Mouse (Mus musculus) kidney, embryonic 14.5 days (tissue): ENCODE data around the gene Sept8. TPM values are rescaled to one million over a fixed set of nuclear protein-coding genes. Genes with fewer than 3 reads are reported as not detected.
"Not testable (repeated sequence)": the region's sequence is repeated elsewhere in the genome, so short reads cannot be mapped to it uniquely, and the experiment has no call there.

Source experiments
- ATAC-seq: fragments of 200-750 bp; cut with Nextera tagmentation; 2 replicates; pipeline ENCODE4 v1.8.0; 2017; ENCODE audit warnings: moderate number of reproducible peaks, mild to moderate bottlenecking, moderate TSS enrichment, moderate library complexity; ENCODE audit not compliant: low FRiP score, low TSS enrichment
- H3K27ac ChIP-seq: fragments of 300-500 bp; sonication (generic); 2 replicates; pipeline ENCODE4 v1.5.1; 2014; ENCODE audit warnings: low read depth, mild to moderate bottlenecking, low read length, moderate library complexity, mixed read lengths
- H3K27me3 ChIP-seq: fragments of 300-500 bp; sonication (generic); 2 replicates; pipeline ENCODE4 v1.6.1; 2014; ENCODE audit warnings: mild to moderate bottlenecking, low read length; ENCODE audit not compliant: control insufficient read depth, insufficient read depth
- H3K36me3 ChIP-seq: fragments of 300-500 bp; sonication (generic); 2 replicates; pipeline ENCODE4 v1.6.1; 2014; ENCODE audit warnings: low read length, mixed read lengths; ENCODE audit not compliant: control insufficient read depth, insufficient read depth
- H3K4me1 ChIP-seq: fragments of 300-500 bp; sonication (generic); 2 replicates; pipeline ENCODE4 v1.6.1; 2014; ENCODE audit warnings: low read length, mixed read lengths; ENCODE audit not compliant: control insufficient read depth, insufficient read depth
- H3K4me2 ChIP-seq: fragments of 300-500 bp; sonication (generic); replicated peaks from 2 replicates; pipeline ENCODE4 v1.6.1; 2014; ENCODE audit warnings: low read depth, mild to moderate bottlenecking, low read length
- H3K4me3 ChIP-seq: fragments of 300-500 bp; sonication (generic); 2 replicates; pipeline ENCODE4 v1.5.1; 2014; ENCODE audit warnings: mild to moderate bottlenecking, low read length
- H3K9ac ChIP-seq: fragments of 300-500 bp; sonication (generic); 2 replicates; pipeline ENCODE4 v1.6.1; 2014; ENCODE audit warnings: low read depth, mild to moderate bottlenecking, low read length, moderate library complexity
- H3K9me3 ChIP-seq: fragments of 300-500 bp; sonication (generic); 2 replicates; pipeline ENCODE4 v1.6.1; 2016; ENCODE audit warnings: low read length; ENCODE audit not compliant: control insufficient read depth
- WGBS: fragments of 180-500 bp; shearing (Covaris S2); extraction: QIAGEN DNeasy Blood & Tissue Kit; methylation state at CpG from one replicate; pipeline ENCODE4 v1.1.7; 2014; 5-methylcytosine and 5-hydroxymethylcytosine counted together
- polyA plus RNA-seq: library from polyadenylated mRNA; unstranded; fragments of >200 nt; fragmentation: Nextera tagmentation; extraction: Ambion mirVana; gene quantifications from 2 replicates; pipeline ENCODE4 v1.2.1, GENCODE M21; 2014

The Sept8 gene
- polyA plus RNA-seq, 1 experiment from 2014 or later: 21.3 TPM

DNA sequence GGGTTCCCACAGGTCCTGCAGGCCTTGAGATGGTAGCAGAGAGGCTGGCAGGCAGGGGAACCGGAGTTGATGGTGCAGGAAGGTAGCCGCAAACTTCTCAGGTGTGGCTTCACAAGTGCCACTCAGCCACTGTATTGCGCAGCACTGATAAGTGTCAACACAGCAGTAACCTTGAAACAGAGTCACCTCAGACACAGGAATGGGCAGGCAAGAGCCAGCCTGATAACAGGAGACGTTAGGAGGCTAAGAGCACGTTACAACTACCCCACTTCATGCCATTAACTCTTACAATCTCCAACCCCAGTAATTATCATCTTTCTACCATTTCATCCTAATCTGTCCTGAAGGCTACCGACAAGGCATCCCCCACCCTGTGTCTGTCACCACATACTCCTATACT is 28.5 kb downstream of the Sept8 start:
- Histone ChIP-seq H3K27ac (no peak overlapping the region), H3K36me3 (no peaks in the 10 kb centered on the region), H3K4me1 (no peaks in the 10 kb centered on the region), H3K9me3 (no peaks in the 10 kb centered on the region; the same call in 1 of the 2 replicates), H3K4me2 (no peak overlapping the region), H3K4me3 (no peak overlapping the region), H3K27me3 (no peaks in the 10 kb centered on the region), H3K9ac (no peak overlapping the region)
- no peak for ATAC-seq
- WGBS: 84% methylated on average over 6 of the region's 6 CpGs

DNA sequence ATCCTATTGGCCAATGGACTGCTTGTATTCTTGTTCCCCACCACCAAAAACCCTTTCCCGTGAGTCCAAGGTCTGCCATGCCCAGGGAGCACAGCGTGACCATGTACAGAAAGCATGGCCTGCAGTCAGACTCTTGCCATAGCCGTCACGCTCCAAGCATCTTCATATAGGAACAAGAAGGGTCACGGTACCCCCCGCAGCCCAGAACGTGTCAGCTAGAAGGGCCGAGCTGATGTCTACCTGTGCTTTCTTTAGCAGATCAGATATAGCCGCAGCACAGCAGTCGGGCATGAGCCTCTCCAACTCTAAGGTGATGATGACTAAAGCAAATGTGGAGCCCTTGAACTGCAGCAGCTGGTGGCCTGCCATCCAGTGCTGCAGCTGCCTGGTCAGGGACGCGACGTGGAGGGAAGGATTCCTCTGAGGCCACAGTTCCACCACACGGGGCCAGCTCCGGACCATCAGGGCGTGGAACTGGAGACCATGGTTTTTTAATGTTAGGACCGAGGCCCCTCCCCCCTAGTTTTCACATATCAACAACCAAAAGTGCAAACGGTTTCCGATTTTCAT is 29.1 kb downstream of the Sept8 start:
- no peaks in the 10 kb centered on the region; the same call in 1 of the 2 replicates for H3K9me3 ChIP-seq
- H3K4me2 ChIP-seq: no peak overlapping the region
- H3K4me1 ChIP-seq: no peaks in the 10 kb centered on the region
- no peak overlapping the region for H3K9ac ChIP-seq
- no peak overlapping the region for H3K4me3 ChIP-seq
- no peaks in the 10 kb centered on the region for H3K36me3 ChIP-seq
- ATAC-seq: no peak
- H3K27ac ChIP-seq: no peak overlapping the region
- H3K27me3 ChIP-seq: no peaks in the 10 kb centered on the region
- WGBS: 76% methylated on average over 19 of the region's 19 CpGs

DNA sequence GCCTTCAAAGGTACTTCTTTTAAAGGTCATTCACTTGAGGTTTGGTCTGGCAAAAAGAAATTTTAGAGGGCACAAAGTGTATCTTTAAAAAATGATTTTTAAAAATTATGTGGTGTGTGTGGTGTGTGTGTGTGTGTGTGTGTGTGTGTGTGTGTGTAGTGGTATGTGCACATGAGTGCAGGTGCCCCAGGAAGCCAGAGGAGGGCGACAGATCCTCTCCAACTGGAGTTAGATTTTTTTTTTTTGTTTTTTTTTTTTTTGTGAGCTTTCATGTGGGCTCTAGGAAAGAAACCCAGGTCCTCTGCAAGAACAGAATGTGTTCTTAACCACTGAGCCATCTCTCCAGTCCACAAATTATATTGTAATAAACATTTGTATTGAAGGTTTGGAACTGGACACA is 31.7 kb downstream of the Sept8 start:
- 73% methylated on average over 1 of the region's 1 CpGs for WGBS
- Histone ChIP-seq H3K9ac (no peak overlapping the region), H3K4me2 (no peak overlapping the region), H3K4me1 (no peaks in the 10 kb centered on the region), H3K27me3 (no peaks in the 10 kb centered on the region), H3K9me3 (no peaks in the 10 kb centered on the region; the same call in 1 of the 2 replicates), H3K36me3 (no peaks in the 10 kb centered on the region), H3K27ac (no peak overlapping the region), H3K4me3 (no peak overlapping the region)
- no peak for ATAC-seq

DNA sequence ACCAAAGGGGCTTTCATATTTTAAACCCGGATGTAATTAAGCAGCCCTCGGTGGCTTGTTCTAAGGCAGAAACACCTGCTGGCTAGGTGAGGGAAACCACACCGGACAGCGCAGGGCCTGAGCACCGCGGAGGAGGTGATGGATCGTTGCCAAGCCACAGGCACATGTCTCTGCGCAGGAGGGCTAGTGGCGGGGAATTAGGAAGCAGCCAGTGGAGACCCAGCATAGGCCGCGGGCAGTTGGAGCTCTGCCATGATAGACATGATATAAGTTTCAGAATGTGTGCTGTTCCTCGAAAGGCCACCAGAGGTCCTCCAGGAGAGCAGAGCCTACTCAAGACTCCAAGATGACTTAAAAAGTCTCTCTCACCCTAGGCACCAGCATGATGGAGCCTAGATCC is 32.7 kb downstream of the Sept8 start:
- H3K9me3 ChIP-seq: no peaks in the 10 kb centered on the region; the same call in 1 of the 2 replicates
- ATAC-seq: no peak
- no peak overlapping the region for H3K4me2 ChIP-seq
- H3K4me3 ChIP-seq: no peak overlapping the region
- 73% methylated on average over 12 of the region's 12 CpGs for WGBS
- H3K9ac ChIP-seq: no peak overlapping the region
- no peak overlapping the region for H3K27ac ChIP-seq
- H3K27me3 ChIP-seq: no peaks in the 10 kb centered on the region
- H3K4me1 ChIP-seq: no peaks in the 10 kb centered on the region
- H3K36me3 ChIP-seq: no peaks in the 10 kb centered on the region

DNA sequence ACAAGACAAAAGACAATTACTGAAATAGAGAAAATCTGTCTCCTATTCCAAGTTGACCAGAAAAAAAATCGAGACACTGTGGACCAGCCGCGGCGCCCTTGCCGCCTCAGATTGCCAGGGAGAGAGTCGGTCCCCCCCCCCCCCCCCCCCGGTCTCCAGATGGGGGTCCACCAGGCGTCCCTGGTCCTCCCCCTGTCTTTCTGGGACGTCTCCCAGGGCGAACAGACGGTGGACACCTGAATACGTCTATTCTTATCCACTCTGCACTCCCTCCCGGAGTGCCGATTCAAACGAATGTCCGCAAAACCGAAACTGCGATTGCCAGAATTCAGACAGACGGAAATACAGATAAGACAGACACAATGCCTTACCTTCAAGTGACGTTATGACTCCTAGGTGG is 37.5 kb downstream of the Sept8 start:
- not testable (repeated sequence) for H3K4me2 ChIP-seq, H3K9ac ChIP-seq, H3K9me3 ChIP-seq, H3K27me3 ChIP-seq, H3K4me1 ChIP-seq, H3K4me3 ChIP-seq, ATAC-seq, H3K36me3 ChIP-seq, H3K27ac ChIP-seq
- 92% methylated on average over 11 of the region's 20 CpGs for WGBS

DNA sequence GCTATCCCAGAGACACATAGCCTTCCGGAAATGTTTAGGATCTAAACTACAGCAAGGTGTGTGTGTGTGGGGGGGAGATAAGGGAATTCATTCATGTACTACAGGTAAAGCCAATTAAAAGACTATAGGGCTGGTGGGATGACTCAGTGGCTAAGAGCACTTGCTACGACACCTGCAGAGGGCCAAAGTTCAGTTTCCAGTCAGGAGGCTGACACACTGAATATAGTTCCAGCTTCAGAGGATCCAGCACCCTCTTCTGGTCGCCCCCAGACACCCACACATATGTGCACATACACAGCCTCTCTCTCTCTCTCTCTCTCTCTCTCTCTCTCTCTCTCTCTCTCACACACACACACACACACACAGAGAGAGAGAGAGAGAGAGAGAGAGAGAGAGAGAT is 38.9 kb downstream of the Sept8 start:
- not testable (repeated sequence) for H3K27ac ChIP-seq, H3K9ac ChIP-seq, H3K4me3 ChIP-seq, H3K9me3 ChIP-seq, H3K27me3 ChIP-seq, H3K36me3 ChIP-seq, H3K4me2 ChIP-seq, ATAC-seq, H3K4me1 ChIP-seq
- 100% methylated on average over 1 of the region's 3 CpGs for WGBS

DNA sequence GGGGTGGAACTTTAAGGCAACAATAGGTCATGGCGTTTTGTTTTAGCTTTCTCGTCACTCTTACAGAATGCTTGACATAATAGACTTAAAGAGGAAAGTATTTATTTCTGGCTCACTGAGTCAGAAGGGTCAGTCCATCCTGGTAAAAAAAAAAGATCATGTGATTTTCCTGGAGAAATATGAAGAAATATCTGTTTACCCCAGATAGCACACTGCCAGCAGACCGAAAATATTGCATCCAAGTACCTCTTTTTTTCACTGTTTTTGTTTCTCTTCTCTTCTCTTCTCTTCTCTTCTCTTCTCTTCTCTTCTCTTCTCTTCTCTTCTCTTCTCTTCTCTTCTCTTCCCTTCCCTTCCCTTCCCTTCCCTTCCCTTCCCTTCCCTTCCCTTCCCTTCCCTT is 40.9 kb downstream of the Sept8 start:
- not testable (repeated sequence) for H3K9ac ChIP-seq, H3K27ac ChIP-seq, H3K27me3 ChIP-seq, ATAC-seq, H3K4me3 ChIP-seq, H3K36me3 ChIP-seq, H3K9me3 ChIP-seq, H3K4me1 ChIP-seq, H3K4me2 ChIP-seq
- WGBS: 85% methylated on average over 1 of the region's 3 CpGs

DNA sequence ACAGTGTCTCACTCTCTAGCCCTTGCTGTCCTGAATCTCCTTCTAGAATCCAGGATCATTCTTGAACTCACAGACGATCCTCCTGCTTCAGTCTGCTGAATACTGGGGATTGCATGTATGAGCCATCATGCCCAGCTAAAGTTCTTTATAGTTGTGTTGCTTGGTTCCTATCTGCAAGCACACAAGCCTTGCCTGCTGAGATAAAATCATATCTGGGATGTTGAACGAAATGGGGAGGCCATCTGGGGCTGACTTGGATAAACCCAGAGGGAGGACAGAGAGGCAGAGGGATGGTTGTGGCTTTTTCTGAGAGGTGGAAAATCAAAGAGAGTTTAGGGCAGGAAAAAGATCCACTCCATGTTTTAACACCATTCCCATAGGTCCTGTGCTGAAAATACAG is 42.9 kb downstream of the Sept8 start:
- H3K27me3 ChIP-seq: no peaks in the 10 kb centered on the region
- H3K4me2 ChIP-seq: no peak overlapping the region
- ATAC-seq: no peak
- no peaks in the 10 kb centered on the region for H3K36me3 ChIP-seq
- no peak overlapping the region for H3K4me3 ChIP-seq
- peaks cover 5% of the 10 kb centered on the region; the same call in 1 of the 2 replicates for H3K9me3 ChIP-seq
- WGBS: 72% methylated on average over 2 of the region's 2 CpGs
- 0 out of 2 replicates have a peak, but pooled peaks cover 4% of the 10 kb centered on the region for H3K4me1 ChIP-seq
- no peak overlapping the region for H3K9ac ChIP-seq
- no peak overlapping the region for H3K27ac ChIP-seq

DNA sequence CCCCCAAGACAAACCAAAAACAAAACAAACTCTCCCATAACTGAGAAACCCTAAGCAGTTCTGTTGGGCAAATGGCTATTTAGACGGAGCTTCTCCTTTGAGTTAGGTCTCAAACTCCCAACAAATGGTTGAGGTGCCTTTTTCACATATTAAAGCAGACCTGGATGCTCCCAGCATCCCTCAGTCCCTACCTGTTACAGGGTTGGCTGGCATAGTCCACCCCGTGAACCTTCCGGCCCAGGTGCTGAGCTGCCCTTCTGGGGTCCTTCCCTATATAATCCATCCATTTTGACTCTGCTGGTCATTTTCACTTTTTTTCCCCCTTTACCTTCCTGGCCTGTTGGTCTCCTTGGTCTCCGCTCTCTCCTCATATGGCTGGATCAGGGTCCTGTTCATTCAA is 47.6 kb downstream of the Sept8 start:
- H3K4me3 ChIP-seq: peak overlapping the region; percentile 97
- 0 out of 2 replicates have a peak, but pooled peaks cover 5% of the 10 kb centered on the region for H3K36me3 ChIP-seq
- H3K27me3 ChIP-seq: no peaks in the 10 kb centered on the region
- WGBS: 90% methylated on average over 4 of the region's 4 CpGs
- H3K4me1 ChIP-seq: peaks cover 11% of the 10 kb centered on the region; the same call in 1 of the 2 replicates
- ATAC-seq: peak; percentile 11; the same call in 1 of the 2 replicates
- H3K27ac ChIP-seq: no peak overlapping the region
- peaks cover 5% of the 10 kb centered on the region; the same call in 1 of the 2 replicates for H3K9me3 ChIP-seq
- H3K4me2 ChIP-seq: peak overlapping the region; percentile 77
- no peak overlapping the region for H3K9ac ChIP-seq
